Mouse (Mus musculus) kidney, adult 2 months (tissue): ENCODE results near the gene Zfp526.

Experiments
- CTCF ChIP-seq: fragments of 200-500 bp; conservative IDR thresholded peaks from 2 replicates; pipeline ENCODE4 v1.5.1; 2011; ENCODE audit warnings: low read depth, mild to moderate bottlenecking, control low read depth, low read length, moderate library complexity, mixed read lengths; ENCODE audit not compliant: insufficient read depth, insufficient read length
- POLR2A ChIP-seq: fragments of 200-500 bp; IDR thresholded peaks from one replicate; pipeline ENCODE4 v1.6.1; 2011; ENCODE audit warnings: low read depth, low read length, control low read depth

- no peak for TF ChIP-seq CTCF
- no peak for TF ChIP-seq POLR2A
These were observed 53.3 kb downstream of the Zfp526 start for GRCm38 (mm10) chr7:25274571-25274970.
